Mouse (Mus musculus) small intestine, adult 2 months (tissue): Measurements from ENCODE around the gene Kcnb1. TPM values are rescaled to one million over a fixed set of nuclear protein-coding genes. Genes with fewer than 3 reads are reported as not detected.
A peak's percentile ranks its signal among the peaks of the same experiment; 100 is the strongest.

Source experiments
- H3K27ac ChIP-seq: fragments of 200-500 bp; 2 replicates; pipeline ENCODE4 v1.5.1; 2012; ENCODE audit warnings: low read depth, low read length, control low read depth, inconsistent platforms; ENCODE audit not compliant: insufficient read depth
- H3K27me3 ChIP-seq: fragments of 200-500 bp; 2 replicates; pipeline ENCODE4 v1.6.1; 2012; ENCODE audit warnings: mild to moderate bottlenecking, moderate library complexity, low read length, inconsistent platforms; ENCODE audit not compliant: control insufficient read depth, insufficient read depth
- H3K36me3 ChIP-seq: fragments of 200-500 bp; 2 replicates; pipeline ENCODE4 v1.6.1; 2012; ENCODE audit warnings: mild to moderate bottlenecking, low read length, control low read depth, inconsistent platforms; ENCODE audit not compliant: control insufficient read depth, insufficient read depth
- H3K4me1 ChIP-seq: fragments of 200-500 bp; 2 replicates; pipeline ENCODE4 v1.6.1; 2012; ENCODE audit warnings: low read length, inconsistent platforms, mixed read lengths; ENCODE audit not compliant: control insufficient read depth, insufficient read depth, insufficient read length
- H3K4me3 ChIP-seq: fragments of 200-500 bp; 2 replicates; pipeline ENCODE4 v1.5.1; 2012; ENCODE audit warnings: low read depth, mild to moderate bottlenecking, control low read depth, inconsistent platforms, low read length, moderate library complexity
- CTCF ChIP-seq: fragments of 200-500 bp; IDR thresholded peaks from 2 replicates; pipeline ENCODE4 v1.5.1; 2012; ENCODE audit warnings: low read depth, mild to moderate bottlenecking, control low read depth, inconsistent platforms, low read length, moderate library complexity, mixed read lengths; ENCODE audit not compliant: insufficient replicate concordance, insufficient read length; ENCODE audit errors: extremely low read depth
- POLR2A ChIP-seq: fragments of 200-500 bp; IDR thresholded peaks from 2 replicates; pipeline ENCODE4 v1.6.1; 2012; ENCODE audit warnings: low read depth, mild to moderate bottlenecking, control low read depth, inconsistent platforms, low read length, moderate library complexity
- WGBS: fragments of 180-500 bp; shearing (Covaris S2); methylation state at CpG from one replicate; pipeline ENCODE4 v1.1.7; 2018; 5-methylcytosine and 5-hydroxymethylcytosine counted together
- polyA plus RNA-seq: library from polyadenylated mRNA; depleted of rRNA; stranded (reverse); fragments of >200 nt; gene quantifications from 2 replicates; pipeline ENCODE4 v1.2.3, GENCODE M21; 2012

Kcnb1 gene
- polyA plus RNA-seq, 1 experiment: 2.7 TPM

DNA sequence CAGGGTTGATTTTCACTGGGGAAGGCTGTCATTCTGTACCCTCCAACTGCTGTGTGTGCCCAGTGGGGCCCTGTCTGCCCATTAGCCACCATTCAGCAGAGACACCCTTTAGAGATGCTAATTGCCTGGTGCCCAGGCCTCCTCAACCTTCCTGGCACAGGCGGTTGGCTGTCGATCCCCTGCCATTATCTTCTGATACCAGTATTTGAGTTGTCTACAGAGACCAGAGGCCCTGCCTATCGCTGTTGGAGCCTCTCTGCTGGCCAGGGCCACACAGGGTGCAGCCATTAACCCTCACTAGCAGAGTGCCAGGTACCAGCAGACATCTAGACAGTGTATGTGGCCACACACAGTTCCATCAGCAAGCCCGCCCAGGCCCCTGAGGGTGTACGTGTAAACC is 31.2 kb downstream of the Kcnb1 start:
- Histone ChIP-seq H3K27me3 (no peaks in the 10 kb centered on the region), H3K4me3 (no peak overlapping the region), H3K4me1 (peaks cover 9% of the 10 kb centered on the region; the same call in 1 of the 2 replicates), H3K36me3 (no peaks in the 10 kb centered on the region), H3K27ac (no peak overlapping the region)
- 72% methylated on average over 5 of the region's 5 CpGs for WGBS
- TF ChIP-seq CTCF: no peak
- TF ChIP-seq POLR2A: no peak

- 44% methylated on average over 9 of the region's 9 CpGs for WGBS
- no peak overlapping the region for H3K4me3 ChIP-seq
- H3K4me1 ChIP-seq: peaks cover 9% of the 10 kb centered on the region; the same call in 1 of the 2 replicates
- no peaks in the 10 kb centered on the region for H3K36me3 ChIP-seq
- no peaks in the 10 kb centered on the region for H3K27me3 ChIP-seq
- peak overlapping the region; percentile 16 for H3K27ac ChIP-seq
- TF ChIP-seq CTCF: no peak
- TF ChIP-seq POLR2A: no peak
These were observed 33.7 kb downstream of the Kcnb1 start for GRCm38 (mm10) chr2:167156118-167156715.

GRCm38 (mm10) chr2:167155541-167155973 is 34.4 kb downstream of the Kcnb1 start:
- 61% methylated on average over 4 of the region's 4 CpGs for WGBS
- Histone ChIP-seq H3K27me3 (no peaks in the 10 kb centered on the region), H3K4me3 (no peak overlapping the region), H3K36me3 (no peaks in the 10 kb centered on the region), H3K4me1 (peaks cover 9% of the 10 kb centered on the region; the same call in 1 of the 2 replicates), H3K27ac (peak overlapping the region; percentile 16)
- TF ChIP-seq POLR2A: no peak
- TF ChIP-seq CTCF: no peak

- no peak overlapping the region for H3K4me3 ChIP-seq
- 86% methylated on average over 6 of the region's 6 CpGs for WGBS
- no peaks in the 10 kb centered on the region for H3K27me3 ChIP-seq
- TF ChIP-seq POLR2A: no peak
- no peak for TF ChIP-seq CTCF
- peaks cover 15% of the 10 kb centered on the region for H3K4me1 ChIP-seq
- H3K27ac ChIP-seq: no peak overlapping the region
- no peaks in the 10 kb centered on the region for H3K36me3 ChIP-seq
These were observed 39.1 kb downstream of the Kcnb1 start for GRCm38 (mm10) chr2:167150880-167151279.

GRCm38 (mm10) chr2:167150135-167150534 is 39.8 kb downstream of the Kcnb1 start:
- Histone ChIP-seq H3K4me1 (peaks cover 12% of the 10 kb centered on the region), H3K27me3 (0 out of 2 replicates have a peak, but pooled peaks cover 4% of the 10 kb centered on the region), H3K4me3 (no peak overlapping the region), H3K36me3 (no peaks in the 10 kb centered on the region), H3K27ac (no peak overlapping the region)
- WGBS: 92% methylated on average over 7 of the region's 7 CpGs
- TF ChIP-seq POLR2A: no peak
- TF ChIP-seq CTCF: no peak

DNA sequence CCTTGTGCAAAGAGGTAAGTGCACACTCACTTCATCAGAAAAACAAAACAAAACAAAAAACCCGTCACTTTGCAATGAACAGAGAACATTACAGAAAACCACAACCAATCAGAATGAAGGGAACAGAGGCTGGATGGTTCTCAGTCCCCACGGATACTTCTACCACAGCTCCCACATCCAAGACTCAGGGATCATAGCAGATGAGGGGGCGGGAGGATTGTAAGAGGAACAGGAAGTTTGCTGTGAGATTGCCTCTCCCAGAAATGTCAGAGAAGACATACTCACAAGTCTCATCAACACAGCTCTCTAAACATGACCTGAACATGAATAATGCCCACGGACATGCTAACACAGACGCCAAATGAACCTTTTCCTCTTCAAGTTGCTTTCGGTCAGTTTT is 40.9 kb downstream of the Kcnb1 start:
- H3K27ac ChIP-seq: no peak overlapping the region
- peaks cover 16% of the 10 kb centered on the region for H3K4me1 ChIP-seq
- no peak overlapping the region for H3K4me3 ChIP-seq
- no peaks in the 10 kb centered on the region for H3K36me3 ChIP-seq
- peaks cover 5% of the 10 kb centered on the region; the same call in 1 of the 2 replicates for H3K27me3 ChIP-seq
- WGBS: 82% methylated on average over 6 of the region's 6 CpGs
- TF ChIP-seq CTCF (no peak), POLR2A (no peak)

DNA sequence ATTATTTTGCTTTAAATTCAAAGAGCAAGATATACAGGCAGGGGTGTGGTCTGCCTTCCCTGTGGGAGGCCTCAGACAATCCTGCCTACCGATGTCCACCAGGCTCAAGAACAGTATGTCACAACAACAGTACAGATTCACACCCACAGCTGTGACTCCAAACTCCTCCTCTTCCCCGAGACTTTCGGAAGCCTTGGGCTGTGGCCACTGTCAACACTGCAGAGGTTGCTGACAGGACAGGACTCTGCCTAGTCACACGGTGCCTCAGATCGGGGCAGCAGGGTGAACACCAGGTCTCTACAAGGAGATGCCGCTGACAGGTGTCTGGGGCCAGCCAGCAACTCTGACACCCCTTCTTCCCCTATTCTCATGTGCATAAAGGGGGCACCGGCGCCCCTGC is 42.2 kb downstream of the Kcnb1 start:
- Histone ChIP-seq H3K27ac (no peak overlapping the region; the same call in 1 of the 2 replicates), H3K27me3 (peaks cover 5% of the 10 kb centered on the region; the same call in 1 of the 2 replicates), H3K4me1 (peaks cover 16% of the 10 kb centered on the region), H3K4me3 (no peak overlapping the region), H3K36me3 (no peaks in the 10 kb centered on the region)
- 42% methylated on average over 8 of the region's 8 CpGs for WGBS
- TF ChIP-seq CTCF: no peak
- no peak for TF ChIP-seq POLR2A
